Mouse (Mus musculus): ENCODE measurements at regions not wholly inside any gene's neighbourhood (a gene's known extent, or its start where the extent isn't known, plus 50 kb on each side); places are given as distances from the start of the nearest gene placed in this dataset.

DNA sequence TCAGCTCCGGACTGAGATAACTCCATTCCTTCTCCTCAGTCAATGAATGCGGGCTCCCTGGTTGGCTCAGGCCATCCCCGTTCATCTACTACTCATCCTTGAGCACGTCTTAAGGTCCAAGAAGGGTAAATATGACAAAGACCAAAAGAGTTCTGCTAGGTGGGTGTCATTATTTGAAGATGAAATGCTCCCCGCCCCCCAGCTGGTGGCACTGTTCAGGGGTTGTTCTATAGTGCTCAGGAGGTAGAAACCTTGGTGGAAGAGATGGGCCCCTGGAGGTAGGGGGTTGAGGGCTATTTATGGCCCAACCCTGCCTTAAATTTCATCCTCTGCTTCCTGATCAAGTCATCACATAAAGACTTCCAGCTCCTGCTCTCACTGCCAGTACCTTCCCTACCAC, 126.0 kb downstream of the Aipl1 start:
- TF ChIP-seq CTCF (IDR thresholded peaks at IDR 0.05; ENCODE audit: borderline replicate concordance, extremely low read depth, insufficient read depth, insufficient read length) (no peak), POLR2A (IDR thresholded peaks at IDR 0.05; ENCODE audit: borderline replicate concordance, extremely low read depth, insufficient read depth, insufficient read length, poor library complexity, severe bottlenecking) (no peak)

Data from brain, embryonic 14.5 days (tissue).